Mouse (Mus musculus) CH12.LX (cell line): Measurements from ENCODE around the gene Prkcq. TPM values are rescaled to one million over a fixed set of nuclear protein-coding genes. Genes with fewer than 3 reads are reported as not detected.

Source experiments
- DNase-seq: peaks from one replicate; pipeline ENCODE4 v3.0.0-alpha.2; 2013; ENCODE audit errors: extremely low read depth
- H3K27ac ChIP-seq: 2 replicates; pipeline ENCODE4 v1.5.1; 2012; ENCODE audit warnings: low read depth, mild to moderate bottlenecking, control low read depth, moderate library complexity; ENCODE audit not compliant: insufficient read depth
- H3K27me3 ChIP-seq: replicated peaks from 2 replicates; pipeline ENCODE3; 2012; ENCODE audit warnings: inconsistent platforms
- H3K36me3 ChIP-seq, 2 experiments: replicated peaks in 1 of 2; 2 replicates each; pipeline versions ENCODE3 to v1.6.1; 2012; ENCODE audit warnings: inconsistent platforms in 1 of 2, low read length in 1 of 2, mild to moderate bottlenecking in 1 of 2, mixed read lengths in 1 of 2, moderate library complexity in 1 of 2; ENCODE audit not compliant: control insufficient read depth in 1 of 2, insufficient read depth in 1 of 2
- H3K4me1 ChIP-seq, 2 experiments: 2 replicates each; pipeline ENCODE4 v1.6.1; 2012; ENCODE audit warnings: inconsistent platforms in 1 of 2, moderate library complexity in 1 of 2; ENCODE audit not compliant: insufficient read depth in 2 of 2, control insufficient read depth in 1 of 2
- H3K4me2 ChIP-seq: 2 replicates; pipeline ENCODE4 v1.6.1; 2012; ENCODE audit warnings: low read depth, mild to moderate bottlenecking, control low read depth; ENCODE audit not compliant: poor library complexity, insufficient read depth, severe bottlenecking
- H3K4me3 ChIP-seq, 3 experiments: fragments of 150-350 bp in 1 of 3; sonication (generic) in 1 of 3; replicated peaks in 1 of 3; 2 replicates each; pipeline versions ENCODE3 to v1.5.1; 2011 to 2012; ENCODE audit warnings: low read depth in 2 of 3, low read length in 2 of 3, mild to moderate bottlenecking in 2 of 3, moderate library complexity in 2 of 3, control low read depth in 1 of 3, improper control_type of control experiment in 1 of 3, inconsistent platforms in 1 of 3, mixed read lengths in 1 of 3; ENCODE audit not compliant: poor library complexity in 1 of 3
- H3K79me2 ChIP-seq: replicated peaks from 2 replicates; pipeline ENCODE4 v1.6.1; 2012; ENCODE audit warnings: mild to moderate bottlenecking, moderate library complexity; ENCODE audit not compliant: control insufficient read depth, poor library complexity, insufficient read depth, severe bottlenecking; ENCODE audit errors: extremely low read depth
- H3K9ac ChIP-seq: 2 replicates; pipeline ENCODE4 v1.6.1; 2012; ENCODE audit warnings: low read depth, mild to moderate bottlenecking, control low read depth, moderate library complexity; ENCODE audit not compliant: insufficient read depth
- H3K9me3 ChIP-seq: replicated peaks from 2 replicates; pipeline ENCODE3; 2012; ENCODE audit warnings: low read length, inconsistent platforms, mixed read lengths
- CHD1 ChIP-seq: IDR thresholded peaks from 2 replicates; pipeline ENCODE4 v1.6.1; 2012; ENCODE audit warnings: low read depth, low read length, improper control_type of control experiment, inconsistent platforms
- CHD2 ChIP-seq: IDR thresholded peaks from 2 replicates; pipeline ENCODE4 v1.6.1; 2011; ENCODE audit warnings: low read length, improper control_type of control experiment
- E2F4 ChIP-seq: IDR thresholded peaks from 2 replicates; pipeline ENCODE4 v1.6.1; 2011; ENCODE audit warnings: low read depth, low read length, improper control_type of control experiment; ENCODE audit not compliant: insufficient replicate concordance
- ELF1 ChIP-seq: IDR thresholded peaks from 2 replicates; pipeline ENCODE4 v1.6.1; 2014; ENCODE audit warnings: low read depth, mild to moderate bottlenecking, inconsistent platforms, low read length, improper control_type of control experiment
- EP300 ChIP-seq: IDR thresholded peaks from 2 replicates; pipeline ENCODE4 v1.6.1; 2011; ENCODE audit warnings: low read length, improper control_type of control experiment
- ETS1 ChIP-seq: conservative IDR thresholded peaks from 2 replicates; pipeline ENCODE4 v1.6.1; 2012; ENCODE audit warnings: low read depth, mild to moderate bottlenecking, inconsistent platforms, low read length, improper control_type of control experiment, moderate library complexity
- GABPA ChIP-seq: IDR thresholded peaks from 2 replicates; pipeline ENCODE4 v1.6.1; 2012; ENCODE audit warnings: low read depth, low read length, improper control_type of control experiment, inconsistent platforms; ENCODE audit not compliant: insufficient replicate concordance
- HCFC1 ChIP-seq: IDR thresholded peaks from 2 replicates; pipeline ENCODE4 v1.6.1; 2012; ENCODE audit warnings: low read depth, mild to moderate bottlenecking, inconsistent platforms, low read length, improper control_type of control experiment
- IRF4 ChIP-seq: IDR thresholded peaks from 2 replicates; pipeline ENCODE4 v1.6.1; 2014; ENCODE audit warnings: low read depth, mild to moderate bottlenecking, inconsistent platforms, low read length, improper control_type of control experiment
- JUN ChIP-seq: IDR thresholded peaks from 2 replicates; pipeline ENCODE4 v1.6.1; 2011; ENCODE audit warnings: low read depth, mild to moderate bottlenecking, low read length, improper control_type of control experiment, moderate library complexity; ENCODE audit not compliant: insufficient read depth
- JUND ChIP-seq: conservative IDR thresholded peaks from 2 replicates; pipeline ENCODE4 v1.6.1; 2011; ENCODE audit warnings: low read depth, low read length, improper control_type of control experiment
- KAT2A ChIP-seq: IDR thresholded peaks from 2 replicates; pipeline ENCODE4 v1.6.1; 2012; ENCODE audit warnings: low read length, improper control_type of control experiment, inconsistent platforms; ENCODE audit not compliant: insufficient replicate concordance
- MAX ChIP-seq: IDR thresholded peaks from 2 replicates; pipeline ENCODE4 v1.6.1; 2011; ENCODE audit warnings: low read length, improper control_type of control experiment
- MAZ ChIP-seq: IDR thresholded peaks from 2 replicates; pipeline ENCODE4 v1.6.1; 2012; ENCODE audit warnings: low read depth, mild to moderate bottlenecking, inconsistent platforms, low read length, improper control_type of control experiment, moderate library complexity
- NELFE ChIP-seq: IDR thresholded peaks from 2 replicates; pipeline ENCODE4 v1.6.1; 2011; ENCODE audit warnings: low read depth, low read length, improper control_type of control experiment
- NRF1 ChIP-seq: IDR thresholded peaks from 2 replicates; pipeline ENCODE4 v1.6.1; 2014; ENCODE audit warnings: low read depth, mild to moderate bottlenecking, inconsistent platforms, low read length, improper control_type of control experiment, moderate library complexity
- PAX5 ChIP-seq: IDR thresholded peaks from 2 replicates; pipeline ENCODE4 v1.6.1; 2012; ENCODE audit warnings: low read length, inconsistent platforms, mixed read lengths
- POLR2A ChIP-seq: IDR thresholded peaks from 2 replicates; pipeline ENCODE4 v1.6.1; 2011; ENCODE audit warnings: low read depth, mild to moderate bottlenecking, improper control_type of control experiment, low read length
- POLR2AphosphoS2 ChIP-seq: IDR thresholded peaks from 2 replicates; pipeline ENCODE4 v1.6.1; 2011; ENCODE audit warnings: low read depth, low read length, improper control_type of control experiment
- RCOR1 ChIP-seq: conservative IDR thresholded peaks from 2 replicates; pipeline ENCODE4 v1.6.1; 2012; ENCODE audit warnings: low read depth, mild to moderate bottlenecking, inconsistent platforms, low read length, improper control_type of control experiment
- SMC3 ChIP-seq: IDR thresholded peaks from 2 replicates; pipeline ENCODE4 v1.6.1; 2011; ENCODE audit warnings: low read depth, low read length, improper control_type of control experiment
- TBP ChIP-seq: conservative IDR thresholded peaks from 2 replicates; pipeline ENCODE4 v1.6.1; 2011; ENCODE audit warnings: low read depth, low read length, improper control_type of control experiment
- TCF12 ChIP-seq: IDR thresholded peaks from 2 replicates; pipeline ENCODE4 v1.6.1; 2014; ENCODE audit warnings: low read depth, mild to moderate bottlenecking, inconsistent platforms, low read length, improper control_type of control experiment
- UBTF ChIP-seq: IDR thresholded peaks from 2 replicates; pipeline ENCODE4 v1.6.1; 2012; ENCODE audit warnings: low read depth, mild to moderate bottlenecking, inconsistent platforms, low read length, improper control_type of control experiment, moderate library complexity
- USF2 ChIP-seq: conservative IDR thresholded peaks from 2 replicates; pipeline ENCODE4 v1.6.1; 2011; ENCODE audit warnings: low read depth, low read length, improper control_type of control experiment
- ZC3H11A ChIP-seq: IDR thresholded peaks from 2 replicates; pipeline ENCODE4 v1.6.1; 2012; ENCODE audit warnings: low read depth, mild to moderate bottlenecking, inconsistent platforms, low read length, improper control_type of control experiment
- ZMIZ1 ChIP-seq: IDR thresholded peaks from 2 replicates; pipeline ENCODE4 v1.6.1; 2012; ENCODE audit warnings: low read depth, mild to moderate bottlenecking, inconsistent platforms, low read length, improper control_type of control experiment
- ZNF384 ChIP-seq: IDR thresholded peaks from 2 replicates; pipeline ENCODE4 v1.6.1; 2012; ENCODE audit warnings: low read depth, low read length, improper control_type of control experiment, inconsistent platforms
- dilution Hi-C: fragments of 300-500 bp; cut with MboI; formaldehyde crosslinking; loops from 2 replicates; pipeline ENCODE4 v1.14.3; 2020; ENCODE audit warnings: low sequenced_read_pairs; ENCODE audit not compliant: extremely low pct_unique_long_range_greater_than_20kb, extremely low pct_ligation_motif_present
- in situ Hi-C: fragments of 300-500 bp; cut with MboI; formaldehyde crosslinking; loops from 3 replicates; pipeline ENCODE4 v1.14.3; 2019; ENCODE audit warnings: low sequenced_read_pairs, low pct_ligation_motif_present, low pct_unique_long_range_greater_than_20kb, mixed read lengths
- polyA plus RNA-seq: library from polyadenylated mRNA; unstranded; fragments of >175 nt; gene quantifications from 2 replicates; pipeline ENCODE4 v1.2.1, GENCODE M21; 2012; ENCODE audit warnings: low read depth; ENCODE audit not compliant: insufficient read length
- total RNA-seq, 2 experiments: library from RNA; depleted of rRNA; stranded (reverse); fragments of 300-350 nt in 1 of 2; fragments of >200 nt in 1 of 2; gene quantifications; 2 replicates each; pipeline ENCODE4 v1.2.3; 2012 to 2014

The Prkcq gene
- total and polyA plus RNA-seq, 3 experiments = not detected

GRCm38 (mm10) chr2:11199624-11200023 lies 27.7 kb downstream of the Prkcq start:
- DNase-seq = no peak
- in situ Hi-C loops = no loop called here
- Histone ChIP-seq H3K9me3 (no peaks in the 10 kb centered on the region), H3K79me2 (no peaks in the 10 kb centered on the region), H3K27me3 (no peaks in the 10 kb centered on the region), H3K4me3 (no peak overlapping the region), H3K4me1 (peaks cover 2 to 34% of the 10 kb centered on the region in 2 experiments; a peak in 2 of 4 replicates), H3K9ac (no peak overlapping the region), H3K27ac (no peak overlapping the region), H3K4me2 (no peak overlapping the region), H3K36me3 (no peaks in the 10 kb centered on the region)
- dilution Hi-C loops = no loop called here
- no peak for TF ChIP-seq KAT2A
- no peak for TF ChIP-seq TCF12
- TF ChIP-seq ELF1 = no peak
- TF ChIP-seq ETS1 = no peak
- TF ChIP-seq MAX = no peak
- TF ChIP-seq EP300 = no peak
- no peak for TF ChIP-seq TBP
- TF ChIP-seq ZMIZ1 = no peak
- no peak for TF ChIP-seq USF2
- TF ChIP-seq UBTF = no peak
- no peak for TF ChIP-seq JUN
- no peak for TF ChIP-seq POLR2AphosphoS2
- TF ChIP-seq MAZ = no peak
- TF ChIP-seq PAX5 = no peak
- TF ChIP-seq NELFE = no peak
- TF ChIP-seq GABPA = no peak
- no peak for TF ChIP-seq E2F4
- no peak for TF ChIP-seq POLR2A
- TF ChIP-seq ZC3H11A = no peak
- TF ChIP-seq ZNF384 = no peak

GRCm38 (mm10) chr2:11202841-11203240 lies 30.9 kb downstream of the Prkcq start:
- no peak overlapping the region for H3K9ac ChIP-seq
- no peak for DNase-seq
- no peaks in the 10 kb centered on the region for H3K36me3 ChIP-seq
- H3K79me2 ChIP-seq = no peaks in the 10 kb centered on the region
- H3K4me3 ChIP-seq = no peak overlapping the region
- in situ Hi-C loops (no loop called here), dilution Hi-C loops (no loop called here)
- peaks cover 2 to 20% of the 10 kb centered on the region in 2 experiments; a peak in 2 of 4 replicates for H3K4me1 ChIP-seq
- no peaks in the 10 kb centered on the region for H3K27me3 ChIP-seq
- H3K27ac ChIP-seq = no peak overlapping the region
- no peaks in the 10 kb centered on the region for H3K9me3 ChIP-seq
- no peak overlapping the region for H3K4me2 ChIP-seq
- TF ChIP-seq SMC3 (no peak), JUND (no peak), IRF4 (no peak), CHD1 (no peak), ZMIZ1 (no peak), KAT2A (no peak), GABPA (no peak), RCOR1 (no peak), ZC3H11A (no peak), TBP (no peak), HCFC1 (no peak), UBTF (no peak), JUN (no peak), USF2 (no peak), CHD2 (no peak), NRF1 (no peak), PAX5 (no peak)
